Mouse (Mus musculus) hindbrain, embryonic 13.5 days (tissue): Measurements from ENCODE around the gene Col5a1. TPM values are rescaled to one million over a fixed set of nuclear protein-coding genes. Genes with fewer than 3 reads are reported as not detected.

Experiments
- ATAC-seq: fragments of 200-750 bp; cut with Nextera tagmentation; 2 replicates; pipeline ENCODE4 v1.8.0; 2017; ENCODE audit warnings: moderate TSS enrichment; ENCODE audit not compliant: low FRiP score
- H3K27ac ChIP-seq: fragments of 300-500 bp; sonication (generic); 2 replicates; pipeline ENCODE4 v1.5.1; 2015; ENCODE audit warnings: inconsistent platforms, mild to moderate bottlenecking, moderate library complexity
- H3K27me3 ChIP-seq: fragments of 300-500 bp; sonication (generic); 2 replicates; pipeline ENCODE4 v1.6.1; 2015; ENCODE audit warnings: mild to moderate bottlenecking, inconsistent platforms
- H3K36me3 ChIP-seq: fragments of 300-500 bp; sonication (generic); 2 replicates; pipeline ENCODE4 v1.6.1; 2015; ENCODE audit warnings: mild to moderate bottlenecking, inconsistent platforms
- H3K4me1 ChIP-seq: fragments of 300-500 bp; sonication (generic); replicated peaks from 2 replicates; pipeline ENCODE4 v1.6.1; 2015; ENCODE audit warnings: inconsistent platforms
- H3K4me2 ChIP-seq: fragments of 300-500 bp; sonication (generic); 2 replicates; pipeline ENCODE4 v1.6.1; 2015; ENCODE audit warnings: inconsistent platforms, mild to moderate bottlenecking, moderate library complexity
- H3K4me3 ChIP-seq: fragments of 300-500 bp; sonication (generic); 2 replicates; pipeline ENCODE4 v1.5.1; 2015; ENCODE audit warnings: mild to moderate bottlenecking, inconsistent platforms
- H3K9ac ChIP-seq: fragments of 300-500 bp; sonication (generic); 2 replicates; pipeline ENCODE4 v1.6.1; 2015; ENCODE audit warnings: mild to moderate bottlenecking, inconsistent platforms
- H3K9me3 ChIP-seq: fragments of 300-500 bp; sonication (generic); 2 replicates; pipeline ENCODE4 v1.6.1; 2016; ENCODE audit warnings: inconsistent platforms
- WGBS: fragments of 180-500 bp; shearing (Covaris S2); methylation state at CpG from one replicate; pipeline ENCODE4 v1.1.7; 2015; 5-methylcytosine and 5-hydroxymethylcytosine counted together
- polyA plus RNA-seq: library from polyadenylated mRNA; unstranded; fragments of >200 nt; fragmentation: Nextera tagmentation; extraction: Ambion mirVana; gene quantifications from 2 replicates; pipeline ENCODE4 v1.2.1, GENCODE M21; 2015

The Col5a1 gene
- polyA plus RNA-seq, 1 experiment from 2014 or later = 15.4 TPM

DNA sequence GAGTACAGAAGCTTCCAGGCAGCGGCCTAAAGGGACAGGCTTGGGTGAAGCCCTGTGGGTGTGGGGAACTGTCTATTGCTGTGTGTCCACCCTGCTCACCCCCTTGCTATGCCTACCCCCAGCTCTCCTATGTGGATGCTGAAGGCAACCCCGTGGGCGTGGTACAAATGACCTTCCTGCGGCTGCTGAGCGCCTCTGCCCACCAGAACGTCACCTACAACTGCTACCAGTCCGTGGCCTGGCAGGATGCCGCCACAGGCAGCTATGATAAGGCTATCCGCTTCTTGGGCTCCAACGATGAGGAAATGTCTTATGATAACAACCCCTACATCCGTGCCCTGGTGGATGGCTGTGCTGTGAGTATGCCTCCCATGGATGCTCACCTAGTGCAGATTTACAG is 146.2 kb downstream of the Col5a1 start:
- H3K27me3 ChIP-seq = 0 out of 2 replicates have a peak, but pooled peaks cover 4% of the 10 kb centered on the region
- H3K27ac ChIP-seq = 0 out of 2 replicates have a peak overlapping the region, but pooled peaks have one; percentile 71
- no peak overlapping the region for H3K9ac ChIP-seq
- no peak for ATAC-seq
- H3K4me1 ChIP-seq = peaks cover 20% of the 10 kb centered on the region
- no peak overlapping the region for H3K4me3 ChIP-seq
- 92% methylated on average over 11 of the region's 11 CpGs for WGBS
- no peak overlapping the region for H3K4me2 ChIP-seq
- H3K9me3 ChIP-seq = no peaks in the 10 kb centered on the region
- H3K36me3 ChIP-seq = peaks cover 4% of the 10 kb centered on the region; the same call in 1 of the 2 replicates

DNA sequence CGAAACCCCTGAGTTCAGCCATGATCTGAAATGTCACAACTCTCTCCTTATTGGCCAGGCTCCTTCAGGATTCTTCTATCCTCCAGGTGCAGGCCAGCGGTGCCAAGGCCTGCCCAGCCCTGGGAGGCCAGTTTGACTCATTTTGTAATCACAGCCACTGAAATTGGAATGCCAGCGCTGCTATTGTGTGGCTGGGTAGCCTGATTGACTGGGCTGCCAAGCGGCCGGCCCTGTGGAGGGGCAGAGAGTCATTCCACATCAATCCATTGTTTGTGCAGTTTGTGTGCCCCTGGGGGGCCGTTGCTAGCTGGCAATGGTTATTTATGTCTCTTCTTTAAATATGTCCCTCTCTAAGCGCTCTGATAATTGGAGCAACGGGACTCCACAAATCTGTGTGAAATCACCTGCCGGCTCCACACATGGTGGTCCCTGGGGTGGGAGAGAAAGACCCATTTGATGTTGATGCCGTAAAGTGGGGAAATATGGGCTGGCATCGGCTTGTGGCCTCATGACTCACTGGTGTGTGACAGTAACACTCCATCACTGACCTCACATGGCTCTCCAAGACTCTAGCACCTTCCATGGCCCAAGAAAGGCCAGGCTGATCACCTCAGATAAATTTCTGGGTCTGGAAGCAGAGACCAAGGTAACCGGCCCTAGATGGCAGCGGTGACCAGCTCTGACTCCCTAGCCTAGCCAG is 147.9 kb downstream of the Col5a1 start:
- peak overlapping the region; percentile 71 for H3K27ac ChIP-seq
- H3K9me3 ChIP-seq = no peaks in the 10 kb centered on the region
- H3K36me3 ChIP-seq = no peaks in the 10 kb centered on the region
- ATAC-seq = no peak
- 46% methylated on average over 13 of the region's 13 CpGs for WGBS
- 0 out of 2 replicates have a peak, but pooled peaks cover 4% of the 10 kb centered on the region for H3K27me3 ChIP-seq
- no peak overlapping the region for H3K4me3 ChIP-seq
- H3K9ac ChIP-seq = no peak overlapping the region; the same call in 1 of the 2 replicates
- H3K4me1 ChIP-seq = peaks cover 33% of the 10 kb centered on the region
- no peak overlapping the region for H3K4me2 ChIP-seq

DNA sequence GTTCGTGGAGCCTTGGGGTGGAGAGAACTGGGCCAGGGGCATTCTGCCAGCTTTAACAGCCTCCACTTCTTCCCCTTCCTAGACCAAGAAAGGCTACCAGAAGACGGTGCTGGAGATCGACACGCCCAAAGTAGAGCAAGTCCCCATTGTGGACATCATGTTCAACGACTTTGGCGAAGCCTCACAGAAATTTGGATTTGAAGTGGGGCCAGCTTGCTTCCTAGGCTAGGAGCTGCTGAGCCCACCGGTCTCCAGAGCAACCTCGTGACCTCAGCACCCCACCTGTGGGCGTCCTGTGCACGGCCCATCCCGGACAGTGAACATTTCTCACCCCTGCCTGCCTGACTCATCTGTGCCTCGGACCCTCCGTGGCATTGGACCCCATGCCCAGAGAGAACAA is 150.6 kb downstream of the Col5a1 start:
- no peak overlapping the region for H3K9ac ChIP-seq
- no peaks in the 10 kb centered on the region for H3K36me3 ChIP-seq
- no peak overlapping the region for H3K4me2 ChIP-seq
- 87% methylated on average over 13 of the region's 13 CpGs for WGBS
- ATAC-seq = no peak
- H3K4me1 ChIP-seq = peaks cover 33% of the 10 kb centered on the region
- H3K9me3 ChIP-seq = no peaks in the 10 kb centered on the region
- 0 out of 2 replicates have a peak, but pooled peaks cover 4% of the 10 kb centered on the region for H3K27me3 ChIP-seq
- H3K27ac ChIP-seq = no peak overlapping the region
- no peak overlapping the region for H3K4me3 ChIP-seq

DNA sequence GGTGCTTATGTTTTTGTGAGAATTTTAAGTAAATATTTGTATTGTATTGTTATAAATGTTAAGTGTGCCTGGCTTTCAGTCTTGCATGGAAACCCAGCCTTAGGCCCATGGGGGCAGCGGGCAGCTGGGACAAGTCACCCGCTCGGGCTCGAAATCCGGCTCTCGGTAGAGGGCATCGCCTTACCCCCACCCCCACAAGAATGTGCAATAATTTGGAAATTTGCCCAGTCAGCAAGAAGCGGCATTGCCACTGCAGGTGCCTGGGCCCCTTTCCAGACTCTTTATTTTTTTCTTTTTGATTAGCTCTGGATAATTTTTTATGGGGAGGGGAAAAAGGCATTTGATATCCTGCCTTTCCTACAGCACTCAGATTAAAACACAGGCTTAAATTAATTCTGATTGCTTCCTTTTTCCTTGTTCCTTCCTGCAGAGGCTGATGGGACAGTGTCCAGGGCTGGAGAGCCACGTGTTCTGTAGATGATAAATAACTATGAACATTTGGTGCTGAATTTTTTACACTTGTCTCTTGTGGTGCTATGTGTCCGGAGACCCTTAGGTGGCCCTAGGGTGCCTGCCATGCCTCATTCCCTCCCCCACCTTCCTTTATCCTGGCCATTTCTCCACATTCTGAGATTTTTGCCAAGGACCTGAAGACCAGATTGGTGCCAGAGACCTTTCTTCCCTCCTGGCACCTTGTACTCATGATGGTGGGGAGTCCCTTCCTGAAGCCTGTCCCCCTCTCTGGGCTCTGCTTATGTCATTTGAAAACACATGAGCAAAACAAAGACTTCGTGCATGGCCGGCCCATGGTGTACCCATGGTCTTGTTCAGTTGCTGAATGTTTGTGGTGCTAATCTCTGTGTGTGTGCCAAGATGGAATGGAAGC is 151.5 kb downstream of the Col5a1 start:
- Histone ChIP-seq H3K4me1 (peaks cover 33% of the 10 kb centered on the region), H3K27ac (peak overlapping the region; percentile 55; the same call in 1 of the 2 replicates), H3K4me2 (no peak overlapping the region), H3K9me3 (no peaks in the 10 kb centered on the region; the same call in 1 of the 2 replicates), H3K27me3 (0 out of 2 replicates have a peak, but pooled peaks cover 4% of the 10 kb centered on the region), H3K36me3 (no peaks in the 10 kb centered on the region), H3K4me3 (no peak overlapping the region), H3K9ac (no peak overlapping the region)
- no peak; the same call in 1 of the 2 replicates for ATAC-seq
- WGBS = 64% methylated on average over 12 of the region's 12 CpGs

DNA sequence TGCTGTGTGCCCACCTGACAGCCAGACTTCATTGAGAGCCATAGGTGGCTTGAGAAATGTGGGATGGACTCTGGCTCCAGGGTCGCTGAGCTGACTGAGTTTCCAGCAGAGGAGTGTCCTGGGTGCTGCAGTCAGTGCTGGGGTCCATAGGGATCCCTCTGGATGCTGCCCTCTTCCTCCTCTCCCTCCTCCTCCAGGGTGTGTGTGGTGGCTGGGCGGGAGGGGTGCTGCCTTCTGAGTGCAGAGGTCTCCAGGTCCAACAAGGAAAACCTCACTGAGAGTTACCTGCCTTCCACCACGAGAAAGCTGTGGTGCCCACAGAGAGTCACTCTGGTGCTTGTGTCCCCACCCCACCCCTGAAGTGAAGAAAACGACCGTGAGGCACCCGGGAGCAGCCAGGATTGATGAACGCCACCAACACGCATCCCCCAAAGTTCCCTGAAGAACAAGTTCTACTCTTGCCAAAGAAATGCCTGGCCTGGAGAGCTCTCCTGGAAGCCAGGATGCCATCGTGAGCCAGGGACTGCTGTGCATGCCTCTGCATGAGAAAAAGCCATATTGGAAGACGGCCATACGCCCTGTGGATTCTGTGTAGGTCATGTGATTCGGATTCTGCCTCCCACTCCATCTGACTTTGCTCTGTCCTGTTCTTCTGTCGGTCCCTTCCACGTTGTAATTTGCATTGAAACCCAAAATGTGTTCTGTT is 152.3 kb downstream of the Col5a1 start:
- Histone ChIP-seq H3K4me3 (no peak overlapping the region), H3K4me2 (no peak overlapping the region), H3K9ac (no peak overlapping the region), H3K36me3 (no peaks in the 10 kb centered on the region), H3K4me1 (peaks cover 28% of the 10 kb centered on the region), H3K27ac (no peak overlapping the region), H3K9me3 (no peaks in the 10 kb centered on the region; the same call in 1 of the 2 replicates), H3K27me3 (0 out of 2 replicates have a peak, but pooled peaks cover 4% of the 10 kb centered on the region)
- WGBS = 71% methylated on average over 14 of the region's 14 CpGs
- 0 out of 2 replicates have a peak, but pooled peaks have one; percentile 24 for ATAC-seq

DNA sequence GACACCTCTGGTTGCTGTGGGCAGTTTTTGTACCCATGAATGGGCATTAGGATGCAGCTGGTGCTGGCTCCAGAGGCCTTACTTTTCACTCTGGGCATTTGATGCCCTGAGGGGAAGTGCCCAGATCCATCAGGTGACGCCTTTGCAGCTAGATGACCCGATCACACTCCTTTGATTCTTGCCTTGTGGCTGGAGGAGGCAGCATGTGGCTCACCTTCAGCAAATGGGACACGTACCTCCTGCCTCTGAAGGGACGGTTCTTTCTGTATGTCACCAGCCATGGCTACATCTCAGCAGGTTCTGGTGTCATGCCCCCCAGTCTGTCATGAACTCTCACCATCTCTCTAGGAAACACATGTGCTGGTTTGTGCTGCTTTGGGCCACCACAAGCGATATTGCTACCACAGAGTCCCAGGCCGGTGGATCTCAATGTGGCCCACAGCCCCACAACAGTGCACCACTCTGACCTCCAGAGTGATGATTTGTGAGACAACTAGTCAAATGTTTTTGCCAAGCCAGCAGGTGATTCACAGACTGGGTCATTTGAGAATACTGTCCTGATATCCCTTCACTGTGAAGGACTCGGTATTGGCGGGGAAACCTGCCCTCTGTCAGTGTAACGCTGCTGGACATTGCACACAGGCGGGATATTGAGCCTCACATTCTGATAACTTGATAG is 153.6 kb downstream of the Col5a1 start:
- H3K27ac ChIP-seq = no peak overlapping the region
- no peak for ATAC-seq
- WGBS = 95% methylated on average over 10 of the region's 10 CpGs

DNA sequence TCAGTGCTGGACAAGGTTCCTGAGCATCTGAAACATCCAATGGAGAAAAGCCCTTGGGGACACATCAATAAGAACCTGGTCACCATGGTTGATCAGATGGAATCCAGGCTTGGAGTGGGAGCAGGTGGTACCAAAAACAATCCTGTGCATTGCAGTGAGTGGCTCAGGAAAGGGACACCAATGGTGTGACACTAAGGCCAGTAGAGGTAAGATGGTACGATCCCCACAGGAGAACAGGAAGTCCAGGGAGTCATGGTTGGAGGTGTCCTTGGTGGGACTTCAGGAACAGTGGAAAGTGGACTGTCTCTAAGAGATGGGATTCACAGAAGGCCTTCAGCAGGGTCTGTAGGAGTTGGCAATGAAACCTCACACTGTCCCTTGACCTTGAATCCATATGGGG is 154.2 kb downstream of the Col5a1 start:
- Histone ChIP-seq H3K4me3 (no peak overlapping the region), H3K36me3 (no peaks in the 10 kb centered on the region)
- WGBS = 97% methylated on average over 1 of the region's 1 CpGs

More for the DNA sequence above, 153.6 kb downstream of the Col5a1 start:
- H3K9me3 ChIP-seq = no peaks in the 10 kb centered on the region; the same call in 1 of the 2 replicates
- peaks cover 19% of the 10 kb centered on the region for H3K4me1 ChIP-seq
- 0 out of 2 replicates have a peak, but pooled peaks cover 4% of the 10 kb centered on the region for H3K27me3 ChIP-seq
- H3K4me3 ChIP-seq = no peak overlapping the region
- H3K36me3 ChIP-seq = no peaks in the 10 kb centered on the region
- H3K4me2 ChIP-seq = no peak overlapping the region
- no peak overlapping the region for H3K9ac ChIP-seq

DNA sequence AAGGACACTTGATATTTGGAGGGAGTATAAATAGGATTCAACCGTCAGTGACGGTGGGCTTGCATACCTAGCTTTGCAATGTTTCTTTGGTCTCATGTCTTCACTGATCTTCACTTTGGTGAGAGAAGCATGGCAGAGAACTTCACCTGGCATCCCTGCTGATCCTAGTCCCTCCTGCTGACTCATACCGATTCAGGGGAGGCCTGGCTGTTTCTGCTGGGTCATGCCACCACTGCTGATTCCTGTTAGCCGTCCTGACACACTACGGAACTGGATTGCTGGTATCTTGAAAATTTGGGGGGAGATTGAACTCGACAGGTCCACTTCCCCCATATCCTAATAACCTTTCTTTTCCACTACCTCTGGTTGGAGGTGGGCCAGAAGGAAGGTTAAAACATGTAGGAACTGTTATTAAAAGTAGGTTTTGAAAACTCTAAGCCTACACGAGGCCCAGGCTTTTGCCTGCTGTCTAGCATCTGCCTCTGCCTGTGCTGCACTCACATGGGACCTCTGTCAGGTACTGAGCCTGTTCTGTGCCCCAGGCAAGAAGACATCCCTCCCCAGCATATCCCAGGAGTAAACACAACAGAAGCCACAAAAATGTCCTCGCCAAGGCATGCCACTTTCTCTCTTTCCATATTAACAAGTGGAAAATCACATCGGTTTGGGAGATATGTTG is 158.8 kb downstream of the Col5a1 start:
- no peak overlapping the region for H3K9ac ChIP-seq
- 93% methylated on average over 9 of the region's 9 CpGs for WGBS
- ATAC-seq = no peak

More for the DNA sequence above, 154.2 kb downstream of the Col5a1 start:
- no peaks in the 10 kb centered on the region; the same call in 1 of the 2 replicates for H3K9me3 ChIP-seq
- ATAC-seq = no peak
- H3K4me1 ChIP-seq = peaks cover 19% of the 10 kb centered on the region
- no peak overlapping the region for H3K9ac ChIP-seq
- no peak overlapping the region for H3K4me2 ChIP-seq
- H3K27ac ChIP-seq = no peak overlapping the region
- H3K27me3 ChIP-seq = 0 out of 2 replicates have a peak, but pooled peaks cover 4% of the 10 kb centered on the region

DNA sequence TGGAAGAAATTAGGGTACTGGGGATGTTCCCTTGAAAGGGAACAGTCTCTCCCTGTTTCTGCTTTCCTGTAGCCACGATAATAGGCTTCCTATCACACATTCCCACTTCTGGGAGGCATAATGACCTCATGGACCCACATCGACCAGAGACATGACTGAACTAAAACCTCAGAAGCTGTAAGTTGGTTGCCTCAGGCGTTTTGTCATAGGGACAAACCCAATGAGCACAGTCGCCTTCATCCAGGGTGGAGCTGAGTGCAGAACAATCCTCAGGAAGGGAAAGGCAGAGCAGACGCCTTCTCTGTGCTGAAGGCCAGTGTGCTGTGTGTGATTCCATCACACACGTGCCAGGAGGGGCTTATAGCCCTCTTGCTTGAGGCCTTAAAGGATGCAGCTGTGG is 160.1 kb downstream of the Col5a1 start:
- Histone ChIP-seq H3K9ac (no peak overlapping the region), H3K4me1 (no peaks in the 10 kb centered on the region), H3K4me3 (no peak overlapping the region), H3K27ac (no peak overlapping the region), H3K9me3 (no peaks in the 10 kb centered on the region; the same call in 1 of the 2 replicates), H3K27me3 (no peaks in the 10 kb centered on the region), H3K4me2 (no peak overlapping the region), H3K36me3 (no peaks in the 10 kb centered on the region)
- 77% methylated on average over 6 of the region's 6 CpGs for WGBS
- no peak for ATAC-seq

More for the DNA sequence above, 158.8 kb downstream of the Col5a1 start:
- Histone ChIP-seq H3K27me3 (no peaks in the 10 kb centered on the region), H3K4me1 (no peaks in the 10 kb centered on the region), H3K4me2 (no peak overlapping the region), H3K27ac (no peak overlapping the region), H3K4me3 (no peak overlapping the region), H3K9me3 (no peaks in the 10 kb centered on the region; the same call in 1 of the 2 replicates), H3K36me3 (no peaks in the 10 kb centered on the region)

DNA sequence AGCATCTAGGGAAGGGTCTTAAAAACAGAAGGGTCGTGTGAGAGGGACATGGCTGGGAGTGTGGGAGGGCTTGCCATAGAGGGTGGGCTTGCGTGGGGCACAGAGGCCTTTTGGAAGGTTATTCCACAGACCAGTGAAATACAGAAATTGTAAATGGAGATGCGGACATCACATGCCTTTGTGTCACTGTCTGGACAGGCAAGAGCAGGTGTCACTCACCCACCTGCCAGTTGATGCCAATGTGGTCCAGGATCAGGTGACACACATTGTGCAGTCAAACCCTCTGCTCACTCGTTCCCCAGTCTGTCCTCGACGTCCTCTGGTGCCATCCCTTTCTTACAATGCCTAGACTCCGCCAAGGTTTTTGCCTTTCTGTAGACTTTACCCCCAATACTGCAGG is 160.9 kb downstream of the Col5a1 start:
- Histone ChIP-seq H3K36me3 (no peaks in the 10 kb centered on the region), H3K4me3 (no peak overlapping the region), H3K4me2 (no peak overlapping the region), H3K9ac (no peak overlapping the region), H3K4me1 (no peaks in the 10 kb centered on the region), H3K27me3 (no peaks in the 10 kb centered on the region), H3K27ac (no peak overlapping the region), H3K9me3 (no peaks in the 10 kb centered on the region; the same call in 1 of the 2 replicates)
- ATAC-seq = no peak
- WGBS = 84% methylated on average over 7 of the region's 7 CpGs

DNA sequence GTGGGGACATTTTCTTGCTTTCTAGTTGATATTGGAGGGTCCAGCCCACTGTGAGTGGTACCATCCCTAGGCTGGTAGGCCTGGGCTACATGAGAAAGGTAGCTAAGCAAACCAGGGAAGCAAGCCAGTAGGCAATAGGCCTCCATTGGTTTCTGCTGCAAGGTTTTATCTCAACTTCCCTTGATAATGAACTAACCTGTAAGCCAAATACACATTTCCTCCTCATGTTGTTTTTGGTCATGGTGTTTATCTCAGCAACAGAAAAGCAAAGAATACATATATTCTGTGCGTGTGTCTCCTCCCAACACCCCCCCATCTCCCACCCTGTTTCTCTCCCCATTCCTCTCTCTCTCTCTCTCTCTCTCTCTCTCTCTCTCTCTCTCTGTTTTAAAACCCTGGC is 173.7 kb downstream of the Col5a1 start:
- H3K4me3 ChIP-seq = no peak overlapping the region
- WGBS = 100% methylated on average over 1 of the region's 1 CpGs
- H3K36me3 ChIP-seq = no peaks in the 10 kb centered on the region
- H3K27me3 ChIP-seq = no peaks in the 10 kb centered on the region
- ATAC-seq = no peak
- H3K9me3 ChIP-seq = no peaks in the 10 kb centered on the region
- H3K4me2 ChIP-seq = no peak overlapping the region
- H3K27ac ChIP-seq = no peak overlapping the region
- no peak overlapping the region for H3K9ac ChIP-seq
- no peaks in the 10 kb centered on the region for H3K4me1 ChIP-seq
